Mouse (Mus musculus) embryonic facial prominence, embryonic 10.5 days (tissue): ENCODE measurements around the gene Rpusd4. TPM values are rescaled to one million over a fixed set of nuclear protein-coding genes. Genes with fewer than 3 reads are reported as not detected.

ENCODE experiments used
- DNase-seq: peaks from one replicate; pipeline ENCODE4 v3.0.0-alpha.2; 2017; ENCODE audit warnings: low spot score
- H3K27ac ChIP-seq: fragments of 300-500 bp; sonication (generic); replicated peaks from 2 replicates; pipeline ENCODE4 v1.5.1; 2016; ENCODE audit warnings: mild to moderate bottlenecking
- H3K27me3 ChIP-seq: fragments of 300-500 bp; sonication (generic); replicated peaks from 2 replicates; pipeline ENCODE4 v1.6.1; 2016; ENCODE audit warnings: low read depth, mild to moderate bottlenecking; ENCODE audit not compliant: poor library complexity, severe bottlenecking
- H3K36me3 ChIP-seq: fragments of 300-500 bp; sonication (generic); replicated peaks from 2 replicates; pipeline ENCODE4 v1.6.1; 2016; ENCODE audit warnings: mild to moderate bottlenecking, moderate library complexity
- H3K4me1 ChIP-seq: fragments of 300-500 bp; sonication (generic); 2 replicates; pipeline ENCODE4 v1.6.1; 2016
- H3K4me3 ChIP-seq: fragments of 300-500 bp; sonication (generic); 2 replicates; pipeline ENCODE4 v1.5.1; 2016; ENCODE audit warnings: mild to moderate bottlenecking, moderate library complexity
- H3K9me3 ChIP-seq: fragments of 300-500 bp; sonication (generic); 2 replicates; pipeline ENCODE4 v1.6.1; 2016; ENCODE audit warnings: mild to moderate bottlenecking
- WGBS: fragments of 180-500 bp; shearing (Covaris S2); methylation state at CpG from one replicate; pipeline ENCODE4 v1.1.7; 2016; 5-methylcytosine and 5-hydroxymethylcytosine counted together
- polyA plus RNA-seq: library from polyadenylated mRNA; unstranded; fragments of >200 nt; fragmentation: Nextera tagmentation; extraction: Ambion mirVana; gene quantifications from 2 replicates; pipeline ENCODE4 v1.2.1, GENCODE M21; 2016

Rpusd4 gene
- polyA plus RNA-seq, 1 experiment from 2014 or later = 35.9 TPM

DNA sequence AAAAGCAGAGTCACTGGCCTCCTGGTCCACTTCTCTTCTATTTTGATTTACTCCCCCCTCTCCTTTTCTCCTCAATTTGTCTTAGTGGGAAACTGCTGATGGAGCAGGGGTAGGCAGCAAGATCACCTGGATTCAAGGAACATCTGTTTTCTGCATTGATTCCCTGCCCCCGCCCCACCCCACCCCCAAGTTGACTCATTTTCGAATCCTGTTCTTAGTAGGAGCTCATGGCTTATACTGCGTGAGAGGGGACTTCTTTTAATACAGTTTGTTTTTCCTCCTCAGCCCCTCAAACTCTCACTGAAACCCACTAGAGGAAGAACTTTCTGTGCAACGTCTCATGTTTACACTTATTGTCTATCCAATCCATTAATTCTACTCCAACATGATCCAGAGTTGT, 56.3 kb downstream of the Rpusd4 start:
- Histone ChIP-seq H3K9me3 (no peaks in the 10 kb centered on the region), H3K4me3 (no peak overlapping the region), H3K4me1 (peaks cover 78% of the 10 kb centered on the region), H3K27me3 (peaks cover 84% of the 10 kb centered on the region), H3K36me3 (no peaks in the 10 kb centered on the region), H3K27ac (no peak overlapping the region)
- DNase-seq = no peak
- 63% methylated on average over 4 of the region's 4 CpGs for WGBS

DNA sequence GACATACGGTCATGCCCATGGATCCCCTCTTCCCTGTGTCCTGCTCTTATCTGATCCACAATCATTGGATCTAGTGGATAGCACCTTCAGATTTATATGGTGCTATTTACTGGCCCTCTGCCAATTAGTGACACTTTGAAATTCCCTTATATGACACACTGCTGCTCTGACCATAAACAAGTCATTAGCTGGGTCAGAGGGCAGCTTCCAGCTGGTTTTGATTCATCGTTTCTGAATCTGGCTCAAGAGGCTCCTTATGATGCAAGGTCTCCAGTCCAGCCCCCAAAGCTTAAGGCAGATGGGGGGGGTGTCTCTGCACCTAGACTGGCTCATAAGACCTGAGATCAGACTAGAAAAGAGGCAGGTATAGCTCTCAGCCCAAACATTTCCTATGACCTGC, 56.9 kb downstream of the Rpusd4 start:
- H3K4me1 ChIP-seq = peaks cover 78% of the 10 kb centered on the region
- 33% methylated on average over 2 of the region's 2 CpGs for WGBS
- H3K36me3 ChIP-seq = no peaks in the 10 kb centered on the region
- peaks cover 87% of the 10 kb centered on the region for H3K27me3 ChIP-seq
- H3K27ac ChIP-seq = peak overlapping the region; percentile 55; the same call in 1 of the 2 replicates
- H3K4me3 ChIP-seq = no peak overlapping the region
- no peaks in the 10 kb centered on the region for H3K9me3 ChIP-seq
- peak; percentile 50 for DNase-seq

DNA sequence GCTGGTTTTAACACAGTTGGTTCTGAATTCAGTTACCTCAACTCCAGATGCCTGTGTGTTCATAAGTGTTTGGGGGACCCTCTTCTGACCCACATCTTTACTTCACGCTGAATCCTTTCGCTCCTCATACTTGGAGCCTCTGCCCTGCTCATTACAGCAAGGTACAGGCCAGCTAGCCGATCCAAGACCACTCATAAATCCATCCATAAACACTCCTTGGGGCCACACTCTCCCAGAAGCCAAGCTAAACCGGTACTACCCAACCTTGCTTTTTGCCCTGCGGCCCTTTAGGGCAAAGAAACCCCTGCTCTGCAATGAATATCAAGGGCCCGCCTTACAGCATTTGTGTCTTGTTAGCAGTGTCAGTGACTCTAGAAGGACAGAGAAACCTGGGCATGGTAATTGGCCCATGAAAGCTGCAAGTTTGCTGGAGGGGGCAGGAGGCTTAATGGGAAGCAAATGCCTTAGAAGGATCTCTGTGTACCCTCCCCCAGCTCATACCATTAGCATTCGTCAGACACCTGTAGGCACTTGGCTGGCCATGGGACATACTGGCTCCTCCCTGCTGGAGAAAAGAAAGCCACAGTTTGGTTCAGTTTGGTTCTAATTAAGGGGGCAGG, 59.1 kb downstream of the Rpusd4 start:
- Histone ChIP-seq H3K27me3 (peaks cover 88% of the 10 kb centered on the region), H3K4me1 (peaks cover 91% of the 10 kb centered on the region), H3K4me3 (no peak overlapping the region), H3K27ac (peak overlapping the region; percentile 79), H3K9me3 (no peaks in the 10 kb centered on the region), H3K36me3 (no peaks in the 10 kb centered on the region)
- WGBS = 18% methylated on average over 7 of the region's 7 CpGs
- peak; percentile 84 for DNase-seq

Other genes with a start within 250 kb of the Rpusd4 start
- gene St3gal4, start 148.6 kb upstream of the Rpusd4 start, polyA plus RNA-seq = 18.2 and 18.7 TPM in 2 replicates
- 93.5 and 95.6 TPM in 2 replicates for gene Dcps, start 91.8 kb upstream of the Rpusd4 start, polyA plus RNA-seq
- 84.6 and 86.8 TPM in 2 replicates for gene Srpr, start 67.7 kb upstream of the Rpusd4 start, polyA plus RNA-seq
- 20.3 and 21.8 TPM in 2 replicates for gene Tirap, start 67.6 kb upstream of the Rpusd4 start, polyA plus RNA-seq
- 51.4 and 57.5 TPM in 2 replicates for gene Foxred1, start 56.8 kb upstream of the Rpusd4 start, polyA plus RNA-seq
- 63.4 and 66.4 TPM in 2 replicates for gene Fam118b, start 60 bp upstream of the Rpusd4 start, polyA plus RNA-seq
- 9.1 and 9.9 TPM in 2 replicates for gene Cdon, start 153.3 kb downstream of the Rpusd4 start, polyA plus RNA-seq